Mouse (Mus musculus): ENCODE measurements around the gene Lonrf3. TPM values are rescaled to one million over a fixed set of nuclear protein-coding genes. Genes with fewer than 3 reads are reported as not detected.

The Lonrf3 gene
- 1.5 and 3.3 TPM in 2 replicates for total RNA-seq (2015; ENCODE audit: low replicate concordance)
- total RNA-seq (2017; ENCODE audit: low replicate concordance) = 4.9 and 8.2 TPM in 2 replicates

- ATAC-seq (replicated peaks; ENCODE audit: low FRiP score, poor library complexity, severe bottlenecking) = no peak
Measured at GRCm38 (mm10) chrX:36328271-36329039, at the start of gene Lonrf3. Gene Lonrf3 (plus strand): TSS chrX:36328353.

DNA sequence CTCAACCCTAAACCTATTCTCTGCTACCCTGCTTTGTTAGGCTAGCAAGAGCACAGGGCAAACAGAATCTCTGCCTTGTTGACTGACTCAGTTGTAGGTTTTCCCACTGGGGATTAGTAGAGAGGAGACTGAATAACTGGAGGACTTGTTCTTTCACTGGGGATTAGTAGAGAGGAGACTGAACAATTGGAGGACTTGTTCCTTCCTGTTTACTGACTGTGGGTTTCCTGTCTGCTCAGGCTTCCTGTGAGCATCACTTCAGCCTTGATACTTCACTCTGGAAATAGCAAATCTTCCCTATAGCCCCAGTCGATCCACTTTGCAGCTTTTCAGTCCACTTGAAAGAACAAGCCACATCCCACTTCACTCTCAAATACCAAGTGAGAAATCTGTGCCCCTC, 49.4 kb upstream of the Lonrf3 start:
- ATAC-seq (replicated peaks; ENCODE audit: low FRiP score, poor library complexity, severe bottlenecking) = no peak

GRCm38 (mm10) chrX:36311420-36311819, 16.7 kb upstream of the Lonrf3 start:
- ATAC-seq (replicated peaks; ENCODE audit: low FRiP score, poor library complexity, severe bottlenecking) = no peak

DNA sequence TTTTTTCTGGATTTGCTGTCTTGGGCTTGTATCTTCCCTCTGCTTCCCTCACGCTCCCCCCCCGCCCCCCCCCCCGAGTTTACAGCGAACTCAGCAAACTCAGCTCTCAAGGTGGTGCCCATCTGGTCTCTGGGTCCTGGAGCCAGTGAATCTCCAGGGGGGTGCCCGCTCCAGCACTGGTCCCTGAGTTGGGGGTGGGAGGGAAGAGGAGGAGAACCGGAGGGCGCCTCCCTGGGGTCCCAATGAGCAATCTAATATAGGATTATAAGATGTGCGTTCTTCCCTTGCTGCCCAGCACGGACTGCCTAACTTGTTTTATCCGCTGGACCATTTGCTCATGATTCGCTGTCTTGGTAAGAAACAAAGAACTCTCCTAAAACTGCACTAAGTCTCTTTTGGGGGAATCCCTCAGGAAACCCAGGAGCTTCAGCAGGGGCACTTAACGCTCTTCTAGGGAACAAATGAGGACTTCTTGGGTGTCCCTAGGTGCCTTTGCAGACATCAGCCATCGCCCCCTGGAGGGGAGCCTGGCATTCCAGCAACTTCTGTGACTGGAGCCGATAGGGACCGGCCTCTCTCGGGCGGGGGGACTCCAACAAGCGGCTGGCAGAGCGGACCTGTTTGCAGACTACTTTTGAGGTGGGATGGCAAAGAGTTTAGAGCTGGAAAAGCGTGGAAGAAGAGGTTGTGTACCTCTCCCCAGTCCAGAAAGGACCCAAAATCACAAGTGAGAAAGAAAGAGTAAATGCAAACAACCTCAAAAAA, 480 bp upstream of the Lonrf3 start:
- ATAC-seq (replicated peaks; ENCODE audit: low FRiP score, poor library complexity, severe bottlenecking) = no peak

DNA sequence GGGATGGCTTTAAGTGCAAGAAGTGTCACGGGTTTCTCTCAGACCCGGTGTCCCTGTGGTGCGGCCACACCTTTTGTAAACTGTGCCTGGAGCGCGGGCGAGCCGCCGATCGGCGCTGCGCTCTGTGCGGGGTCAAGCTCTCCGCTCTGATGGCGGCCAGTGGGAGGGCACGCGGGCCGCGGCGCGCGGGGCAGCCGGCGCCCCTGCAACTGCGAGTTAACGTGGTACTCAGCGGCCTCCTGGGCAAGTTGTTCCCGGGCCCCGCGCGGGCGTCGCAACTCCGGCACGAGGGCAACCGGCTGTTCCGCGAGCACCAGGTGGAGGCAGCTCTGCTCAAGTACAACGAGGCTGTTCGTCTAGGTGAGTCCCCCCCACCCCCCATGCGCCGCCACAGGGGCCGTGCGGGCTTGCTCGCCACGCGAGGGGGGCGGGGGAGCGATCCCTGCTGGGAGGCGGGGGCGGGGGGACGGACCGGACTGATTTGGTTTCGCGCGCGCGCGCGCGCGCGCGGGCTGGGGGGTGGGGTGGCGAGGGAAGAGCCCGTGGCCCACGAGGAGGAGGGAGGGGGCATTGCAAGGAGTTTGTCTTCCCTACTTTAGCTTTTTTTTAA, 992 bp downstream of the Lonrf3 start:
- ATAC-seq (replicated peaks; ENCODE audit: low FRiP score, poor library complexity, severe bottlenecking) = no peak

DNA sequence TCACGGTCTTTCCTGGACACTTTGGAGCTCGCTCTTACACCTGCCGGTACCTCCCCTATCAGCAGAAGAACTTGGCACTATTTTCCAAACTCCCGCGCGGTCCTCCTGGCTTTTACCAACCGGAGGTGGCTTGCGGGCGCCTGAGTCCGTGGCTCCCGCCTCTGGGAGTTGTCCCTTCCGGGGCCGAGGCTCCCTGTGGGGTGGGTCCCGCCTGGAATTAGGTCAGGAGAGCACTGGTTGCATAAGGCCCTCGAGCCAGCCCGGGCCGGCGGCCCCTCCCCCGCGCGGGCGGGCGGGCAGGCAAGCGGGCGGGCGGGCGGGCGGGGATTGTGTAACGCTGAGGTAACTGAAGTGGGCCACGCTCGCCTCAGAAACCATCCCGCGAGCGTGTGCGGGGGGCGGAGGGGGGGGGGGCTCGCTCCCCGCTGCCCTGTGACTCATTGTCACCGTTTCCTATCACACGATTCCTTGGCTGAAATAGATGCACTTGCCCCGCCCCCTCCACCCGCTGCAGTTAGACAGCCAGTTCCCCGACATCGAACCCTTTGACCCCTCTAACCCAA, 1.8 kb downstream of the Lonrf3 start:
- no peak for ATAC-seq (replicated peaks; ENCODE audit: low FRiP score, poor library complexity, severe bottlenecking)

DNA sequence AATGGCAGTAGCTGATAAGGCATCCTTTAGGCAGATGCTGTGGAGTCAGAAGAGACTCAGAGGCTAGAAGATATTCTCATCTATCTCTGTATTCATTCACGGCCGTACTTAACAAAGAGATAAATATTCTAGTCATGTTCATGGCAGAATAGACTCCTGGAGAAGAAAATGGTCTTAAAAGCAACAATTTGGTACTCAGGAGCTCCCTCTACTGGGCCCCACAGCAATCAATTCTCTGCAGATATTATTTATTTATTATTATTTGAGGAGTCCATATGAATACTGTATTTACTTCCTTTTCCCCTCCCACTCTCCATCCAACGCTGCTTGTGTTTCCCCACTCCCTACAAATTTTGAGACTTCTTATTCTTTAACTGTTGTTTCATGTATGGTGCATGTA, 24.3 kb downstream of the Lonrf3 start:
- ATAC-seq (replicated peaks; ENCODE audit: low FRiP score, poor library complexity, severe bottlenecking) = no peak

- ATAC-seq (replicated peaks; ENCODE audit: low FRiP score, poor library complexity, severe bottlenecking) = no peak
Measured at GRCm38 (mm10) chrX:36385340-36385739, 57.2 kb downstream of the Lonrf3 start.

- ATAC-seq (replicated peaks; ENCODE audit: low FRiP score, poor library complexity, severe bottlenecking) = no peak
Measured at GRCm38 (mm10) chrX:36389971-36390370, 61.8 kb downstream of the Lonrf3 start.

DNA sequence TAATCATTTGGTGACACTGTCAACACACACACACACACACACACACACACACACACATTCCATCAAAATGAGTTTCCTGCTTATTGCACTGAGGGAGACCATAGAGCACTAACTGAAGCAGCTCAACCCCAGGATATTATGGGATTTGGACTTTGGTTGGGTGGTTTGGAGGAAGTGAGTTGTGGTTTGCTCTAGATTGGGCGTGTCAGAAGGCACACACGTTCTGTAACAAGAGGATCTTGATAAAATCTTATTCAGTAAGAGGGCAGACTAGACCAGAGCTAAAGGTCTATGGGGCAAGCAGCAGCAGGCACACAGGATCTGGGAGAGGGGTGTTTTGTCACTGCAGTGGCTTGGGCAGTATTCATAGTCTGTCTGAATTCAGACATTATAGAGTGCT, 62.4 kb downstream of the Lonrf3 start:
- no peak for ATAC-seq (replicated peaks; ENCODE audit: low FRiP score, poor library complexity, severe bottlenecking)

DNA sequence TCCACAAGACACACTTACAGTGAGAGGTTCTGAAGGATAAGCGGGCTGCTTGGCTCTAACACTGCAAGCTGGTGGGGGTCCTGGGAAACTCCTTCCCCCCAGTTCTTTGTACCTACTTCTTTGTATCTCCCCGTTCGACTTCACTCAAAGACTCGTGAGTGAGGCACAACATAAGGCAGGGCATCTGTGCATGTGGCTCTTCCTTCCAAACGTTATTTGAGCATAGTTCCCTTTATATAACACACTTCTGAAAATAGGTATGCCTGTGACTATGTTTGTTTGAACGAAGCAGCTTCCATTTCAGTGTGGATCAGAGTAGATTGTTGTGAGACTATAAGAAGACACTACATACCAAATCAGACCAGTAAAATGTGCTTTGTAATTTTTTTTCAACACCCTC, 64.5 kb downstream of the Lonrf3 start:
- ATAC-seq (replicated peaks; ENCODE audit: low FRiP score, poor library complexity, severe bottlenecking) = no peak

GRCm38 (mm10) chrX:36393279-36393678, 65.1 kb downstream of the Lonrf3 start:
- no peak for ATAC-seq (replicated peaks; ENCODE audit: low FRiP score, poor library complexity, severe bottlenecking)

- no peak for ATAC-seq (replicated peaks; ENCODE audit: low FRiP score, poor library complexity, severe bottlenecking)
Measured at GRCm38 (mm10) chrX:36400980-36401379, 72.8 kb downstream of the Lonrf3 start, which contains the start of gene Gm6268. Gene Gm6268 (plus strand): TSS chrX:36401280.

GRCm38 (mm10) chrX:36402316-36402715, 74.2 kb downstream of the Lonrf3 start:
- ATAC-seq (replicated peaks; ENCODE audit: low FRiP score, poor library complexity, severe bottlenecking) = no peak

Other genes with a start within 250 kb of the Lonrf3 start
- 0.19 and 4.8 TPM in 2 replicates for gene Il13ra1, start 216.2 kb upstream of the Lonrf3 start, total RNA-seq (2015; ENCODE audit: low replicate concordance)
- 2.8 and 4.4 TPM in 2 replicates for gene Il13ra1, start 216.2 kb upstream of the Lonrf3 start, total RNA-seq (2017; ENCODE audit: low replicate concordance)
- not detected in 2 replicates for gene Zcchc12, start 132.4 kb upstream of the Lonrf3 start, total RNA-seq (2015; ENCODE audit: low replicate concordance)
- not detected in 2 replicates for gene Zcchc12, start 132.4 kb upstream of the Lonrf3 start, total RNA-seq (2017; ENCODE audit: low replicate concordance)
- not detected in 2 replicates for gene Gm6268, start 72.9 kb downstream of the Lonrf3 start, total RNA-seq (2015; ENCODE audit: low replicate concordance)
- not detected in 2 replicates for gene Gm6268, start 72.9 kb downstream of the Lonrf3 start, total RNA-seq (2017; ENCODE audit: low replicate concordance)
- not detected in 2 replicates for gene Gm14569, start 163.5 kb downstream of the Lonrf3 start, total RNA-seq (2015; ENCODE audit: low replicate concordance)
- gene Gm14569, start 163.5 kb downstream of the Lonrf3 start, total RNA-seq (2017; ENCODE audit: low replicate concordance) = not detected in 2 replicates

Measured in erythroblast, adult 5-6 weeks (primary cell).